Mouse (Mus musculus): ENCODE measurements at regions not wholly inside any gene's neighbourhood (a gene's known extent, or its start where the extent isn't known, plus 50 kb on each side); places are given as distances from the start of the nearest gene placed in this dataset.

DNA sequence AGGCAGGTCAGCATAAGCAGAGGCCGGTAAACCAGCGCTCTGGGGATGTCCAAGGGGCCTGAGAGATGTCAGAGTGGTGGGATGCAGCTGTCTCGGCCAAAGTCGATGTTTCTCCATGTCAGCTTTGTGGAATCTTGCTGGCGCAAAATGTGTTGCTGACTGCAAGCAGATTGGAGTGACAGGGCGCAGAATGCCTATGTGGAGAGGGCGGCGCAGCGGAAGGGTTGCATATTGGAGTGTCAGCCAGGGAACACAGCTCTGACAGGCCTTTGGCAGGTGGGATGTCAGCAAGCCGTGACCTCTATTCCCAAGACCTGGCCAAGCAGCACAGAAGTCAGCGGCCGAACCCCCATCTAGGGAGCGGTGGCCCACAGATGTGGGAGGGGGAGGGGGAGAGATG, 153.1 kb upstream of the Csf3r start:
- DNase-seq (ENCODE audit: extremely low spot score in 1 of 2, low spot score in 1 of 2) = no peak

DNA sequence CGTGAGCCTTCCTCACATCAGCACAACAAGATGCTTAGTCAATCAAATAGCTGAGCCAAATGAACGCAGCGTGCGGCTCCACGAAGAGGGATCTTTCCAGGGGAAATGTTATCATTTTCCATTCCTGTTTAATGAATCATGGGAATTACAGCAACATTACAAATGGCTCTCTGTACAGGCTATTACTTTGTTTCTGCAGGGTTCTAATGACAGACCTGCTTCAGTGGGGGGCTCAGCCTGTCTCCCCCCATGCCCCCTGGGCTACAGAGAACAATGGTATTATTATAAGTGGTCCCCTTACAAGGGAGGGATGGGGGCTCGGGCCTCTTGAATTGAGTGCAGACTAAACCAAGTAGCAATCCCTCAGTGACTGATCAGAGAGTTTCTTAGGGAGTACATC, 144.3 kb upstream of the Csf3r start:
- no peak for DNase-seq (ENCODE audit: extremely low spot score in 1 of 2, low spot score in 1 of 2)

DNA sequence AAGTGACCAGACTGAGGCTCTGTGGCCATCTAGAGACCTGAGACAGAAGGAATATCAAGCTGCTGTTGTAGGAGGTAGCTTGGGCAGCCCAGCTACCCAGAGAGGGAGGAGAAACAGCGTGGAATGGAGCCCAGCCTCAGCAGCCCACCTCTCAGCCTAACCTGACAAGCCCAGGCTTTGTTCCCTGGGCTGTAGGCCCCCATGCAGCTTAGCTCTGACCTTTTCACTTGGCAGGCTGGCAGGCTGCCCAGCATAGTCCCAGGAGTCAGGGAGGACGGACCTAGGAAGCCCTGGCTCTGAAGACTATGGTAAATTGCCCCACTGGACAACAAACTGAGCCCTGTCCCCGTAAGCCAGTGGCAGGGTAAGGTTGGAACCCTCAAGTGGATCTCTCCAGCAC, 141.8 kb upstream of the Csf3r start:
- no peak for DNase-seq (ENCODE audit: extremely low spot score in 1 of 2, low spot score in 1 of 2)

DNA sequence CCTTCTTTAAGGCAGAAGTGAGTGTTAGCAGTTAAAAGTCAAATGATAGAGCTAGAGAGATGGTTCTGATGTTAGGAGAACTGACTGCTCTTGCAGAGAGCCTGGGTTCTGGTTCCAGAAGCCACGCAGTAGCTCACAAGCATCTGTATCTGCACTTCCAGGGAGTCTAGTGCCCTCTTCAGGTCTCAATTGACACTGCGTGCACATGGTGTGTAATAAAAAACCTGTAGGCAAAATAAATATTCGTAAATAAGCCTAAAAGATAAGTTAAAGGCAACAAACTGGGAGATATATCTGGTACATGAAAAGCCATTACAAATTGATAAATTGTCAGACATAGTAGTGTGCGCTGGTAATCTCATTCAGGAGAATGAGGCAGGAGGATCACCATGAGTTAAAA, 133.8 kb upstream of the Csf3r start:
- DNase-seq (ENCODE audit: extremely low spot score in 1 of 2, low spot score in 1 of 2) = no peak

DNA sequence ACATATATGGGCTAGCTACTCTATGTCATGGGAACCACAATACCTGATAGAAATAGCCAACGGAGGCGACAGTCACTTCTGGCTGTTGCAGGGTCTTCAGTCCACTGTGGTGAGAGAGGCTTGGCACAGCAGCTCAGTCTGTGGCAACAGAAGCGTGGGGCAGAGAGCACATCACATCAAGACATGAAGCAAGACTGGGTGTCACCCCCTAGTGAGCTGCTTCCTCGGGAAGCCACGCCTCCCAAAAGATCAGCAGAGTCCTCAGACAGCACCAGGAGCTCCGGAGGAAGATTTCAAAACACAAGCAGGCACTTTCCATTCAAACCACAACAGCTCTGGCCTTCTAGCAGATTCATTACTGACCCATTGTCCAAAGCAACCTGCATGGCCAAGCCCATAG, 131.2 kb upstream of the Csf3r start:
- no peak for DNase-seq (ENCODE audit: extremely low spot score in 1 of 2, low spot score in 1 of 2)

DNA sequence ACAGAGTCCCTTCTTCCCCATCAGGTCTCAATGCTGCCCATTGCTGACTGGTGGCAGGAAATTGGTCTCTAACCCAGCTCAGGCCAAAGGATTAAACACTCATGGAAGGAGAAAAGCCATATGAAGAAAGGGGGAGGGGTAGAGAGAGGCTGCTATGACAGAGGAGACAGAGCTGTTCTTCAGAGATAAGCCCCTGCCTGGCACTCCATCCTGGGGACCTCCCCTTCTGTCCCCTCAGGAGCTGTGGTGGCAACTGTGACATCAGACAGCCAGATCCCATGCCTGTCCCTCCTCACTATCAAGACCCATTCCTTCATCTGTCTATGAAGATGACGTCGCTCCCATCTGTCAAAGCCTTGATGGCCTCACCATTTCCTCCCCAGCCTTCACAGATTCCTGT, 126.6 kb upstream of the Csf3r start:
- no peak for DNase-seq (ENCODE audit: extremely low spot score in 1 of 2, low spot score in 1 of 2)

DNA sequence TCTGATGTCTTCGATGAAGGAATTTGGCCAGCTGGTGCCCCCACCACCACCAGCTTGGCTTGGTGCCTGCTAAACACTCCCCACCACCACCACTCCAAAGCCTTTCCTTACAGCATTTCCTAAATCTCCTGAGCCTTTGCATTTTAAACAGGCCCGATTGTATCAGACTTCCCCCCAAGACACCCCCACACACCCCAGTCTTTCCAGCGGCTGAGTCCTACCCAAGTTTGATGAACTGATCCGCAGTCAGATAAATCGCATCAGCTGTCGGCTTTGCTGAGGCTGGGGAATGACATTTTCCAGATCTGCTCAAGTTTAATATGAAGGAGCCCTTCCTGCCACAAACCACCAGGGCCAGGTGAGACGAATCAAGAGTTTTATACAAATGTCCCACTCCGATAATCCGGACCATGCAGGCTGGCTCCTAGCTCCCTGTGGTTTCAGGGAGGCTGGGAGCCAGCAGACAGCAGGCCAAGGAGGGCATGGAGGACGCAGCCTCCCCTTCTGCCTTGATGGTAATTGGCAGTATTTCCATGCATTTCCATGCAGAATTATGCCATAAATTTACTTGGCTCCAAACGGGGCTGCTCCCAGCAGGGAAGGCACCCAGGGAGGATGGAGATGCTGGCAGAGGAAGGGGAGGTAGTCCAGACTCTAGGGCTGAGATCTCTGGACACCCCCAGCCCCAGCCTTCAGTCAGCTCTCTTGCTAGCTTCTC, 125.6 kb upstream of the Csf3r start:
- no peak for DNase-seq (ENCODE audit: extremely low spot score in 1 of 2, low spot score in 1 of 2)

DNA sequence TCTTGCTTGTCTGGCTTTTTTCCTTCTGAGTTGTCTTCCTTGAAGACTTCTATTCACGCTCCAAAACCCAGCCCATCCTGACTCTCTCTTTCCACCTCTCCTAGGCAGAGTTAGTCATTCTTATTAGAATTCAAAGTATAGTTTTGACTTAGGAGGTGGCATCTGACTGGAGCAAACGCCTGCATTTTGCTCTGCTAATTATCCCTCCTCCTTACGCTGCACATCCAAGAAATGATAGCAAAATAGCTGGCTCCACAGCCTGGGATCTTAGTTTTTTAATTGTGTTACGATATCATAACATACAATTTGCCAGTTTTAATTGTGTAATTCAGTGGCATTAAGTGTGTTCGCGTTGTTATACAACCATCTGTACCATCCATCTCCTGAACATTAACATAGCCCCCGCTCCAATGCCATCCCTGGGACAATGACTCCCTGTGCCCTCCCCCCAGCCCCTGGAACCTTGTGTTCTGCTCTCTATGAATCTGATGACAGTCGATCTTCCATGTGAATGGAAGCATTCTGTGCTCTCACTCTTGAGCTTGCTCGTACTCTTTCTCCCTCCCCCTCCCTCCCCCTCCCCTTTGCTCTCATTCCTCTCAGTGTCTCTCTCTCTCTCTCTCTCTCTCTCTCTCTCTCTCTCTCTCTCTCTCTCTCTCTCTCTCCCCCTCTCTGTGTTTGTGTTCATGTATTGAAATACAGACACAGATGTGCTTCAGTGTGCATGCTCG, 122.6 kb upstream of the Csf3r start:
- DNase-seq (ENCODE audit: extremely low spot score in 1 of 2, low spot score in 1 of 2) = peak in 1 of 2 experiments; percentile 9

DNA sequence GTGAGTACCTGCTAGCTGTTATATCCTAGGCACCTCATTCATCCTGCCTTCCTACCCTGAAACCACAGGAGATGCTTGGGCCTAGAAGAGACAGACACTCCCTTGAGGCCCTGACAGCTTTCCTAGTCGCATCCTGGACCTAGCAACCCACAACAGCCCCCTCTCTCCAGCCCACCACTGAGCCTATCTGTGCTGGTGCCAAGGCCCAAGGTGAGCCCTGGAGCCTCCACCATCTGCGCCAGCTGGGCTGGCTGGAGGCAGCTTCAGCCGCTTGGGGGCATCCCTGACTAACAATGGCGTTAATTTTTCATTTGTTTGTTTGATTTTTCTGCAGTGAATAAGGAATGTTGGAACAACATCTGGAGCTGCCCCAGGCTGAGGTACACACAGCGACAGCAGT, 118.1 kb upstream of the Csf3r start:
- no peak for DNase-seq (ENCODE audit: extremely low spot score in 1 of 2, low spot score in 1 of 2)

DNA sequence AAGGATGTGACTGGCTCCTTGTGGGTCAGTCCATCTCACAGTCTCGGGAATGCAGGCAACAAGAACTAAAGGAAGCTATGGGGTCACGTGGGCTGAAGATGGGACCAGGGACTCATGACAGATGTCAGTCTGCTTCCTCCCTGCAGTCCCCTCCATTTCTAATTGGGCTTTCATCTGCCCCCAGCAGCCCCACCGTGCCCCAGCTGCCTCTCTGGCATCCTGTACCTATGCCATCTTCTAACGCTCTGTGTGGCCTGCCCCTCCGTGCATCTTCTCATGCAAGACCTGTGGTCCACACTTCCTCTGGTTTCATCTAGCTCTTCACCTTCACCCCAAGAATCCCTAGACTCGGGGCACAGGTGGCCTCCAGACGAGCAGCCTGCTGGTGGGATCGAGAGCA, 115.4 kb upstream of the Csf3r start:
- DNase-seq (ENCODE audit: extremely low spot score in 1 of 2, low spot score in 1 of 2) = no peak

DNA sequence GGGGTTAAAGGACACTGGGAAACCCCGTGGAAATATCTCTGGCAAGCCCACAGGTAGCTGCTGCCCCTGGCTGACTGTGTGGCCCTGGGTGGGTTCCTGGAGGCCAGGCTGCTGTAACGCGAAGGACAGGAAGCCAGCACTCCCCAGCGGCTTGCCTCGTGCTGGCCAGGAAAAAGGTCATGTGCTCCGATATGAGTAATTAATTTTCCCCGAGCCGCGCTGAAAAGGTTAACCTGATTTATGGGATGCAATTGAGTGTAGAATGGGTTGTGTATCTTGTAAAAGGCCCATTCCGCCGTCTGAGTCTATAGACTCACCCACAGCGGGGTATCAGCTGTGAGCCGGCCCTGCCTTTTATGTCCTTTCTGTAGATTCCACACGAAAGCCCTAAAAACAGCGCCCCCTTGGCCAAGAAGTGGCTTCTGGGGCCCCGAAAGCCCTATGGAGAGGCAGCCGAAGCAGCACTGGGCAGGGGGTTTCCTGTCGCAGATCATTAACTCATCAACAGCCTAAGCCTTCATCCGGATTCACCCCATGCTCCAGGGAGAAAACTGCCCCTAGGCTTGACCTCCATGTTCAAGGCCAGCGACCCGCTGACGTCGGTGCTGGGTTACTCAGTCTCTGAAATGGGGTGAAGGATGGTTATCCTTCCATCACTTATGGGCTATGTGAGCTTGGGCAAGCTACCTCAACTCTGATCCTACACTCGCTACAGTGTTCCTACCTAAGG, 112.6 kb upstream of the Csf3r start:
- no peak for DNase-seq (ENCODE audit: extremely low spot score in 1 of 2, low spot score in 1 of 2)

DNA sequence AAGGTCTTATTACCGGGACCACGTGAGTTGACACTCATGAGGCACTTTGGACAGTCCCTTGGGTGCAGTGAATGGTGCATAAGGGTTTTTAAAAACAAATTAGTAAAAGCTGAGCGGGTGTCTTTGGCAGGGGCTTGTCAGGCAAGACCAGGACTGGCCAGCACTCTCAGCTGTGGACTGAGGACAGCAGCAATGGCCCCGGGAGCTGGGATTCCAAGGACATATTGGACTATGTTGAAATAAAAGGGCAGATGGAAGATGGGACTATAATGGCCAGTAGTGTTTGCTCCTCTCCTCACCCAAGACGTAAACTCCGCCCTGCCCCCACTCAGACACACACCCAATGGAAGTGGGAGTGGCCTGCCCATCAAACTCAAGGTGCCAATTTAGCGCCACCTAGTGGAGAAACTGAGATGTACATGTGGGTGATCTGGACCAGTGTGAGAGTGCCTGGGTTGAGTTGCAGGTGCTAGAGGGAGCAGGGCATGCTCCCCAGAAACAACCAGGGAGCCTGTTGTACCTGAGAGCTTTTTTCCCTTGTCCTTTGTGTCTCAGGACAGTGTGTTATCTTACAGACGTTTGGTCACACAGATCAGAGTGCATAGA, 111.8 kb upstream of the Csf3r start:
- peak; percentile 12 to 83 for DNase-seq (ENCODE audit: extremely low spot score in 1 of 2, low spot score in 1 of 2)

DNA sequence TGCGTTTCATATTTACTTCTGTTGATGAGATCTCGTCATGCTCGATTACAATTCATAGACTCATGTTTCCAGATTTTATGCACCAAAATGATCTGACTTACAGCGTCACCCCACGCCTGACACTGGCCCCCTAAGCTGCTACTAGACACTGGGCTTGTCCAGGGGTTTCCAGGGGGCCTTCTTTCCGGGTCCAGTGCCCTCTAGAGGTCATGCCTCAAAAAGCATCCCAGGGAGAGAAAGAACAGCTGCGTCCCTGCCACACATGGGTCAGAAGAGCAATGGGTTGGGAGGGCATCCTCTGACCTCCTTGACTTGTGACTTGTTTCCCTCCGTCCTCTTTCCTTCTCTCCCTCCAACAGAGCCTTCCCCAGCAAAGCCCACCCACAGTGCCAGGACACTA, 109.2 kb upstream of the Csf3r start:
- no peak for DNase-seq (ENCODE audit: extremely low spot score in 1 of 2, low spot score in 1 of 2)

DNA sequence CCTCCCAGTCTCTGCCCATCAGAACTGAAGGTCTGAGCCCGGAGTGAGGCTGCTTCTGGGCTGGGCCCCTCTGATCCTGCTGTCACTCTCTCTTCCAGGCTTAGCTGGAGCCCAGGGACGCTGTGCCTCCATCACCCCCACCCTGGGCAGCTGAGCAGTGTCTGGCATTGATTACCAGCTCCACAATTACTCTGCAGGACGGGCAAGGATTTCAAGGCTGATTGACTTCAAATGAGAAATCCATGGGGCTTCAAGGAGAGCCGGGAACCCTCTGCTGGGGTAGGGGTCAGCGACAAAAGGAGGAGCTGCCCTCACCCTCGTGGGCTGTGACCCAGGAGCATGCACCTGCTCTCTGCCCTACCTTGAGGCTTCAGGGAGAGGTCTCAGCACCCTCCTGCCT, 107.1 kb upstream of the Csf3r start:
- no peak for DNase-seq (ENCODE audit: extremely low spot score in 1 of 2, low spot score in 1 of 2)

DNA sequence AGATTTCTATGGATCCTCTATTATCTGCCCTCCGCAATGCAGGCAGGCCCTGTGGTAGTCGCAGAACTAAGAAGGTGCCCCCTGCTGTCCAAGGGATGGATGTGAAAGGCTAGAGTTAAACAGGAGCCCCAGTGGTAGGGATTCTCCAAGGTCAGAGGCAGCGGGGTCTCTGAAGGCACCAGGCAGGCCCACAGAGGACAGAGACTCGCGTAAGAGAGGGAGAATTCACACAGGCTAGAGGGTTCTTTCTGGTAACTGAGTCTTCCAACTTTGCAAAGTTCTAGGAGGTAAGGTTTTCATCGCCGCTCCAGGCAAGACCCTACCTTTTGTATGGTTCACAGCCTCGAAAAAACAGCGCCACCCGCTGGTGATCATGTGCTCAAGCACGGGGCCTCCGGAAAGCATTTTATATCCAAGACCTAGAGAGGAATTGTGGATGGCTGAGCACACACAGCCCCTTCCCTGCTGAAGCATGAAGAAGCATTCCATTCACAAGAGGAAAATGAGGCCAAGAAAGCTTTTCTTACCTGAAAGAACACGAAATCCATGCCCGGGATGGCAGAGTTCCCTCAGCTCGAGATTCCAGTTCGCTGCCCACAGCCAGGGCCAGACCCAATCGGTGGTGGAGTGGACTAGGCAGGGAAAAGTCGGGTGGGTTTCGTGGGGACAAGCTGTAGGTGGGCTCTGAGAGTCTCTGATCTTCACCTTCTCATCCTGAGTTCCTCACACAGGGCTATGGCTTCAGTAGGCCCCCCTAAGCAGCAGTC, 102.6 kb upstream of the Csf3r start:
- peak in 1 of 2 experiments; percentile 70 for DNase-seq (ENCODE audit: extremely low spot score in 1 of 2, low spot score in 1 of 2)

DNA sequence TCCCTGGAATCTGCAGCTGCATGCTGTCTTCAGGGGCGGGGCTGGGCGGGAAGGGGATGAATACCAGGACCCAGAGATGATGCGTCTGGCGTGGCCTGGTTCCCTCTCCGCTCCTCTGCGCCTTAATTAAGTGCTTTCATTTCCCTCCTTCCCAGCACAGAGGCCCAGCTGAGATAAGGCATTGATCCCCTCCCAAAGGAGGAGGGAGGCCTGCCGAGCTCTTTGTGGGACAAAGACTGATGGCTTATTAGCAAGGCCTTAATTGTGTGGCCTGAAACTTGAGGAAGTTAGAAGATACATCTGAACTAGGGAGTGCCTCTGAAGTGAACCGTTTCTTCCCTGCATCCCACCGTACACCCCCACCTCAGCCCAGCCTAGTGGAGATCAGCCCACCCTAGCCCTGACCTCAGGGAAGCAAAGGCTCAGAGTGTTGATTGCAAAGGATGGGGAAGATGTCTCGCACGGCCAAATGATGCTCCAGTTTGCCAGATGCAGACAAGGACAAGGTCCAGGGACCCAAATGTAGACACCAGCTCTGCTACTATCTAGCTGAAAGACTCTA, 102.0 kb upstream of the Csf3r start:
- no peak for DNase-seq (ENCODE audit: extremely low spot score in 1 of 2, low spot score in 1 of 2)

DNA sequence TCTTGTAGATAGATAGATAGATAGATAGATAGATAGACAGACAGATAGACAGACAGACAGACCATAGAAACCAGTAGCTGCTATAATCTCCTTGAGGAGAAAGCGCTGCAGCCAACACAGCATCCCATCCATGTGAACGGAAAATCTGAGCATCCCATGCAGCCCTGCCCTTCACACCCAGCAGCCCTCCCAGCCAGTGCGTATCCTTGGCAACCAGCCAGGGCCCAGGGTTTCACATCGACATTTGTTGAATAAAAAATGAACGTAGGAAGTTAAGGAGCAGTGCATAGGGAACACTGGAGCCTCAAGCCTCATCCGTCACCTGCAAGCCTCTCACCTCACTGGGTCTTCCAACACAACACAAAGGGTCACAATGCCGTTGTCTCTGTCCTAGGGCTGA, 101.1 kb upstream of the Csf3r start:
- no peak for DNase-seq (ENCODE audit: extremely low spot score in 1 of 2, low spot score in 1 of 2)

DNA sequence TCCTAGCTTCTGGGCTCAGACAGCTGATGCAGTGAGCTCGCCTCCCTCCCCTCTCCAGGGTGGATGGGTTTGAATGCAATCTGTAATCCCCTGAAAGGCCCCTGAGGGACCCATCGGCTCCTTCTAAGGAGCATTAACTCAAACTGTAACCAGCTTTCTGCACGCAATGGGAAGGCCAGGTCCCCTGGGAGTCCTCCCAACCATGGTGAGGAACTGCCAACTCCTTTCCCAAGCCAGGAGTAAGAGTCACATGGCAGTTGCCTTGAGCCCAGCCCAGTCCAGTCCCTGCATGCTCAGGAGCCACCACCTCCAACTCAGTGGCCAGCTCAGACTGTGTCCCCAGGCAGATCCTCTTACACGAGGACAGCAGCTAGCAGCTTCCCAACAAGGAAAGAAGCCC, 96.2 kb upstream of the Csf3r start:
- DNase-seq (ENCODE audit: extremely low spot score in 1 of 2, low spot score in 1 of 2) = no peak

DNA sequence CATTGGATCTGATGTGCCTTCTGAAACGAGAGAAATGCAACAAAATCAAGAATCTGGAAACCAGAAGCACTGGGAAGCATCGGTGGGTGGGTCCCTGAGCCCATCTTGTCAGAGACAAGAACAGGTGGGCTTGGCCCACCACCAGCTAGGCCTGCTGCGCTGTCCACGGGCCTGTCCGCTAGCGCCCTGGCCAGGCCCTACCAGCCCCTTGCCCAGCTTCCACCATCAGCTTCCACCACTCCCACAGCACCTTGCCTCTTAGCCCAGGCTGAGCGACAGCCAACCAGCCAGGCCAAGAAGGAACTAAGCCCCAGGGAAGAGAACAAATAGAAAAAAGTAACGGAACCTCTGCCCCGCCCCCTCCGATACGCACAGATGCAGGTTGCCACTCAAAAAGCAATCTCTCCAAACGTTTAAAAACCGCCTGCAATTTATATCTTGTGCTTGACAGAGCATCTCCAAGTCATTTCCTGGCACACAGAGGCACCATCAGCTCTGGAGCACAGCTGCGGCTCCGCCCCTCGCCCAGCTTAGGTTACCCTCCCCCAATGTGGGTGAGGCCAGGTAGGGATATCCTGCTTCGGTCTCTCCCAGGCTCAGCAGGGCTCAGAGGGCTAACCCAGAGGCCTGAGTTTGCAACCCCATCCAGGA, 95.1 kb upstream of the Csf3r start:
- no peak for DNase-seq (ENCODE audit: extremely low spot score in 1 of 2, low spot score in 1 of 2)

DNA sequence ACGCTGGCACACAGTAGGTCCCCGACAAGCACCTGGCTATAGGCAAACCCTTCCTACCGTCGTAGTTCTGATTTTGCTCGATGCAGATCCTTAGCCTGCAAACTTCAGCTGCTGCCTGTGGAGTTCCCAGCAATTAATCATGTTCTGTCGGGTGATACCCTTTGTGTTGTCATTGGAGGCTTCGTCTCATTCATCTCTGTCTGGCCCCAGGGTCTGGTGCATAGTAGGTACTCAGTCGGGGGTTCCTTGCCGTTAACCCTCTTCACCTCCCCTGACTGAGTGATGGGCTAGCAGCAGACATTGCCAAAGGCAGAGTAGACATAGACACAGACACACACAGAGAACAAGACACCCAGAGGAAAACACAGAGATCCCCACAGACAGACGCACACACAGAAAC, 93.6 kb upstream of the Csf3r start:
- DNase-seq (ENCODE audit: extremely low spot score in 1 of 2, low spot score in 1 of 2) = no peak
